Mouse (Mus musculus): ENCODE results near the gene Trip10.
A peak's percentile ranks its signal among the peaks of the same experiment; 100 is the strongest.

Gene Trip10

DNA sequence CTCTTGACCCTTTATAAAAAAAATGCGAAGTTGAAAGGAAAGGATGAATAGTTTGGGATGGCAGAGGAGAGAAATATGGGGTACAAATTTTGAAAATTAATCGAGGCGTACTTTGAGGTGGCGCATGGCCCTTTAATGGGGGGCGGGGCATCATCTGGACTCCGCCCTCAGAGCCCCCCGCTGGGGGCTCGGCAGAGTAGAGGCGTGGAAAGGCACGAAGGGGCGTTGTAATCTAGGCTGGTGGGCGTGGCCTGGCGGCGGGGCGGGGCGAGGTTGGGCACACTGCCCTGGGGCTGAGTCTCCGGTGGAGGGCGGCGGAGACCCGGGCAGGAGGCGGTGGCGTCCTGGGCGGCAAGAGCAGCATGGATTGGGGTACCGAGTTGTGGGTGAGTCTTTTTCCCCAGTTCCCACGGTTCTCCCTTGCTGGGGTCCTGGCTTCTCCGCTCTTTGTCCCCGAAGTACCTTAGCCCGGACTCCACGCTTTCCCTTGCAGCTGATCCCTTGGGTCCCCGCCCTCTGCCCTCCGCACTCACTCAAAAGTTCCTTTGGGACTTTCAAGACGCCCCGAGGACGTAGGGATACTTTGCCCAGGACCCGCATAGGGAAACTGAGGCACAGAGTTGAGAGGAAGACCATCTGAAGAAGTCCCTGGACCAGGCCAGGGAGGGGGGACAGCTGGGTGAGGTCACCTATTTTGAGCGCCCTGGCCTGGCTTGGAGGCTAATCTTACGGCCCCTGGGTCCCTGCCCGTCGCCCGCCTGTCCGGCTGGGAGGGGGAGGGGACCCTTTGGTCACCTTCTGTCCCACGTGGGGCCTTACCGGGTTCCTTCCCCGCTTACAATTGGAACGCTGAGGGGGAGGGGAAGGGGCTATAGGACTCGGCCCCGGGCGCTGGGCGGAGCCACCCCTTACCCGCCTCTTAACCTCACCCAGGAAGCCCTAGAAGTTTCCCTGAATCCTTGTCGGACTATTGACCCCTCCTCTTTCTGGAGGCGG lies at the start of gene Trip10:
Gene Trip10, plus strand, starts transcription at position 270 of the 996 bp plus-strand sequence.
- DNase-seq (ENCODE audit: extremely low read depth, low read depth) = peak; percentile 36

DNA sequence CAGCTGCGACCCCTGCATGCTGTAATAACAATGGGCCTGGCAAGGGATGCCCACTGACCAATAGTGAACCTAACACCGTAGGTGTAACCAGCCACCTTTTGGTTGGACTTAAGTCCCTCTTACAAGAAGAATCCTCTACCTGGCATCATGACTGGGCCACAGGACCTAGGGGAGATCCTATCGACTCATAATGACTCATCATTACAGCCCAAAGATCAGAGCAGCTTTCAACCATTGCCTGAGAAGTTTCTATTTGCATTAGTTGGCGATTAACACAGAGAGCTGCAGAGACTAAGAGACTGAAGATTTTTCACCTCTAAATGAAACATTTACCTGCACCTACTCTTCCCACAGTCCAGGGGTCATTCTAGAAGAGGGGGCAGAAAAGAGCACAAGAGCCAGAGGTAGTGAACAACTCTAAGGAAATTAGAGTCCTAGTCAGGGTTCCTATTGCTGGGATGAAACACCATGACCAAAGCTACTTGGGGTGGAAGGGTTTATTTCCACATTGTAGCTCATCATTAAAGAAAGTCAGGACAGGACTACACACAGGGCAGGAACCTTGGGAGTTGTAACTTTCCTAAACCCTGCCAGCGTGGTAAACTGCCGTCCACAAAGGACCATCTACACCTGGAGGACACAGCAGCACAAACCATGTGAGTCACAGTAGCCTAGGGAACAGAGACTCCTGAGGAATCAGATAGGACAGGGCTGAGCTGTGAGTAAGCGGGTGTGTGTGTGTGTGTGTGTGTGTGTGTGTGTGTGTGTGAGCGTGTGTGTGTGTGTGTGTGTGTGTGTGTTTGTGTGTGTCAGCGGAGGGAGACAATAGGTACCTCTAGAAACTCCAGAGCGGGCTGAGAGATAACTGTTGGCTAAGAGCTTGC lies 47.2 kb upstream of the Trip10 start:
- no peak for DNase-seq (ENCODE audit: extremely low read depth, low read depth)

DNA sequence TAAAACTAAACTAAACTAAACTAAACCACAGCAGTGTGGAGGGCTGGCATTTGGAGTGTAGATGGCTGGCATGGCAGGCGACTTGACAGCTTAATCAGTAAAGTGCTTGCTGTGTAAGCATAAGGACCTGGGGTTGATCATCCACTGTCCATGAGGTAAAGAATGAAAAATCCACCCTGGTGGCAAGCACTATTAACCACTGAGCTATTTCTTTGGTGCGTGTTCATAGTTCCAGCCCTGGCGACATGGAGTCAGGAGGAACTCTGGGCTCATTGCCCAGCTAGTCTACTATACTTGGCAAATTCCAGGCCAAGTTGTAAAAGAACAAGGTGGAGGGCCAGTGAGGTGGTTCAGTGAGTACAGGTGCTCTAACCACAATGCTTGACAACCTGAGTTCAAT lies 41.3 kb upstream of the Trip10 start:
- no peak for DNase-seq (ENCODE audit: extremely low read depth, low read depth)

DNA sequence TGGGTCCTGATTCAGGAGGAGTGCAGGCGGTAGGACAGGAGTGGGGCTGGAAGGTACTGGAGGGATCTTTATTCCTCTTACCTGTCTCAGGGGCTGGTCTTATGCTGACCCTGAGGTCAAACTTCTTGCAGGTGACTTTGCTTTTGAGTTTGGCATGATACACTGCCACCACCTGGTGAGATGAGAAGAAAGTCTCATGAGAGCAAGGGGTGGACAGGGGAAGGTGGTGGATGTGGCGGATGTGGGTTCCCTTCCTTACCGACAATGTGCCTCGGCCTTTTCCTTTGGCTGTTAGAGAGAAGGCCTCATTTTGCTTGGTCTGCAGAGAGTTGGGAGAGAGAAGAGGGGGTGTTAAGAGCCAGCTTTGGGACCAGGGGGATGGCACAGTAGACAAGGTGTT lies 39.9 kb upstream of the Trip10 start:
- no peak for DNase-seq (ENCODE audit: extremely low read depth, low read depth)

DNA sequence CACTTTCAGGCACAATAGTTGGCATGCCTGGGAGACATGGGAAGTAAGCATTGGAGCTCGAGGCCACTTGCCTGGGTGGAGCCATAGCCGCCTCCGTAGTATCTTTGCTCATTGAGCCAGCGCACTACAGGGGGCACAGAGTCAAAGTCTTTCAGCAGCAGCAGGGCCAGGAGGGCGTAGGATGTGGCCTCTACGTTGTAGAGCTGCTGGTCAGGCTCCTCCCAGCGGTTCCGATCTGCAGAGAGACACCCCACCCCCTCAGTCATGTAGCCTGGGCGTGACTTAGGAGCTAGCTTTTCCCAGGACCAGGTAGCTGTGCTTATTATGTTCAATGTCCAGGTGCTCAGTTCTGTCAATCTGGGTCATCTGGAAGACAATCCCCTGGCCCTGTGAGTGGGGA lies 37.8 kb upstream of the Trip10 start:
- no peak for DNase-seq (ENCODE audit: extremely low read depth, low read depth)

DNA sequence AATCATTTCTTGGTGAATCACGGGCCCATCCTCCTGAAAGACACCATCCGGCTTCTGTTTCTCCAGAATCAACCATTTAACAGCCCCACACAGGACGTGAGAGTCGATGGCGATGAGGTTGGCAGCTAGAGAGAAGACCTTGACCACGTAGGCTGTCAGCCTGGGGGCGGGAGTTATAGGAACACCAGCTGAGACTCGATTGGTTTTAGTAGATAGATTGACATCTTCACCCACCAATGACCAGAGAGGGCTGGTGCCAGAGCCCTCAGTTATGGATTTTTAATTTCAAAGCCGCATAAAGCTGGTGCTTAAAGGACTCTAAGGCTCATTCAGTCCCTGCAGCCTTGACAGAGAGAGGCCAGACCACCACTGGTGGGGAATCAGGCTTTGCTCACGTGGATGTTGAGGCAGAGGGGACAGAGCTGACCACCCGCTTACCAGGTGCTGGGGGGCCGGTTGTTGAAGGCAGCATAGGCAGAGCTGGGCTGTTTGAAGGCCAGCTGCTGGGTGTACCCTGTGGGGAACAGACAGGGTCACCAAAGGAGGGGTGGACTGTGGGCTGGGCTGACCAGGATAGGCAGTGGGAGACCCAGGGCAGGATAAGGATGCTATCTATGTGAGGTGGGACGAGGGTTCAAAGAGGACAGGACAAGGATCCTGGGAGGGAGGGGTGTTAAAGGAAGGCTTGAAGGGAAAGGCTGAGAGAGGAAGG lies 34.4 kb upstream of the Trip10 start:
- DNase-seq (ENCODE audit: extremely low read depth, low read depth) = peak; percentile 76

DNA sequence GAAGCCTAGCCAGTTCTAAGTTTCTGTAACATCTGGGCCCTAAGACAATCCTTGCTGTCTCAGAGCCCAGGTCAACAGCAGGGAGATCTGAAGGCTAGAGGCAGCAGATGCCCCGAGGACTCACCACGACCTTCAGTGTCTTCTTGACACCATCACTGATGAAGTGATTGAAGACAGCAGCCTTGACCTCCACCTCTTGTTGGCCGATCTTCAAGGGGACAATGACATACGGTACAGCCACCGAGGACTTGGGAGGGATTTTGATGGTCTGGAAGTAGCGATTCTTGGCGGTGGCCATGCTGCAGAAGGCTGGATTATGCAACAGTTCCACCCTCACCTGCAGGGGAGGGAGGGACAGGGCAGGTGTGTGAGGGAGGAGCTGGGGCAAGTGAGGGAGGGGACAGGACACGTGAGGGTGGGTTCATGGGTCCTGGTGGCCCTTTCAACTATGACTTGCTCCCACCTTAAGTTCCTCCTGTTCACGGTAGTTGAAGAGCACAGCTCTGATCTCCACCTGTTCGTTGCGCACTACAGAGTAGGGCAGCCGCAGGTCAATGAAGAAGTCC lies 30.8 kb upstream of the Trip10 start:
- no peak for DNase-seq (ENCODE audit: extremely low read depth, low read depth)

DNA sequence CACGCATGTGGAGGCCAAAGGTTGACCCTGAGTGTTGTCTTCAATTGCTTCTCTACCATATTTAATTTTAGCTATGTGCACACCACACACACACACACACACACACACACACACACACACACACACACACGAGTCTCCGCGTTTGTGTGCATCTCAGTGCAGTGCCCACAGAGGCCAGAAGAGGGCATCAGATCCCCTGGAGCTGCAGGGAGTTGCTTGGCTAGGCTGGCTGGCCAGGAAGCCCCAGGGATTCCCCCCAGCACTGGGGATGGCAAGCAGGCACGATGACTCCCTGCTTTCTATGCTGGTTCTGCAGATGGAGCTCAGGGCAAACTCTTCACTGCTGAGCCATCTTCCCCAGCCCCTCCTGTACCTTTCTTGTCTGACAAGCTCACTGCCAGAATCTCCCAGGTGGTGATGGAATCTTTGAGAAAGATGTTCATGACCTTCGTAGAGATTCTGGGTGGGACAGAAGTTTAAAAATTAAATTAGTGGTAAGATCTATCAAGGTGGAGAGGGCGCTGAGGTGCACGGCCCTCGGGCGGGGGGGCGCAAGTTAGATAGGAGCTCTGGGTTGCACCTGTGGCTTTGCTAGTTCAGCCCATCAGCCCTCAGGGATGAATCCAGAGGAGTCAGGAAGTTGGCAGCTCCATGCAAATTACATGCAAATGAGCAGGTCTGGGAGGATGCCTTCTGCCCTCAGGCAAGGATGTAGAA lies 29.9 kb upstream of the Trip10 start:
- DNase-seq (ENCODE audit: extremely low read depth, low read depth) = peak; percentile 31

DNA sequence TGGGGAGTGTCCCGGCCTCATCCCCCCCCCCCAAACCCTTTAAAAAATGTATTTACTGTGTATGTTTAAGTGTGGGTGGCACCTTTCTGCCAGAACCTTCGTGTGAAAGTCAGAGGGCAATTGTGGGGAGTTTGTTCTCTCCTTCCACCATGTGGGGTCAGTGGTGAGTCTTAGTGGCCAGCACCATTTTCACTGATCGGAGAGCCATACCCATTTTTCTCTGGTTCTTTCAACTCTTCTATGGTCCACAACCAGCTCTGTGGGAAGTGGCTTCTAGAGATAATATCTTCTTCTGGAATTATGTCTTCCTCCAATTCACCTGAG lies 29.4 kb upstream of the Trip10 start:
- peak; percentile 30 for DNase-seq (ENCODE audit: extremely low read depth, low read depth)

DNA sequence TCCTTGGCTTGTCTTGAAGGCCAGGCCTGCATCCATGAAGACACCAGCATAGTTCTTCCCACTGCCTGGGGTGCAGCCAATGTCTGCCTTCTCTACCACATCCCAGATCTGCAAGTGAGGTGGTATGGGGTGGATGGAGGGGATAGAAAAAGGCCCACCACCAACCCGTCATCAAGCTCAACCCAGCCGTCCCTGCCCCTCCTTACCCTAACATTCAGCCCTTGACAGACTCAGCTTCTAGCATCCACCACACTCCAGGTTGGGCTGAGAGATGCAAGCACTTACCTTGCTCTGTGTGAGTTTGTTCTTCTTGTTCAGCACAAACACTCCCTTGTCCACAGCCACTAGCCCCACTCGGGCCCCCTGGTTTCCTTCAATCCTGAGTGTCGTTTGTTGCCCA lies 27.3 kb upstream of the Trip10 start:
- no peak for DNase-seq (ENCODE audit: extremely low read depth, low read depth)

DNA sequence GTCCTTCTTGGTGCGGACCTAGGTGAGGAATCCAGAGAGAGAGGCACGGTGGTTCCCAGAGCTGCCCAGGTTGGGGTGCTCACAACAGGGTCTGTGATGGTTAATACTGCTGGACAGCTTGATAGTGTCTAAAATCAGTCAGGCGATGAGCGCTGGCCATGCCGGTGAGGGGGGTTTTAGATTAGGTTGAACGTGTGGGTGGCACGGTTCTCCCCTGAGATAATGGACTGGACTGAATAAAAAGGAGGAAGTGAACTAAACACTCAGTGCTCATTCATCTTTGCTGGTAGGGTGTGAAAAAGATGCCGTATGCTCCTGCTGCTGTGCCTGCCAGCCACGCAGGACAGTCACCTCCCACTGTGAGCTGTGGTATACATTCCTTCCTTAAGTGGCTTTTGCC lies 25.9 kb upstream of the Trip10 start:
- DNase-seq (ENCODE audit: extremely low read depth, low read depth) = peak; percentile 51

DNA sequence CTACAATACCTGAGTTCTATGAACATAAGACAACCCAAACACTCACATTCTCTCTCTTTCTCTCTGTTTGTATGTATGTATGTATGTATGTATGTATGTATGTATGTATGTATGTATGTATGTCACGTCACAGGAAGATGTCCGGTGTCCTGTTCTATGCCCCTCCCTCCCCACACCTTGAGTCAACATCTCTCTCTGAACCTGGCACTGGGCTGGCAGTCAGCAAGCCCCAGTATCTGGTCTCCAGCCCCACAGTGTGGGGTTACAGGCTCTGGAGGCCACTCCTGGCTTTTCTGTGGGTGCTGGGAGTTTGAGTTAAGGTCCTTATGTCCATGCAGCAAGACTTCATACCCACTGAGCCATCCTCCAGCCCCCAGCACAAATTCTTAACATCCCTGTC lies 21.8 kb upstream of the Trip10 start:
- no peak for DNase-seq (ENCODE audit: extremely low read depth, low read depth)

DNA sequence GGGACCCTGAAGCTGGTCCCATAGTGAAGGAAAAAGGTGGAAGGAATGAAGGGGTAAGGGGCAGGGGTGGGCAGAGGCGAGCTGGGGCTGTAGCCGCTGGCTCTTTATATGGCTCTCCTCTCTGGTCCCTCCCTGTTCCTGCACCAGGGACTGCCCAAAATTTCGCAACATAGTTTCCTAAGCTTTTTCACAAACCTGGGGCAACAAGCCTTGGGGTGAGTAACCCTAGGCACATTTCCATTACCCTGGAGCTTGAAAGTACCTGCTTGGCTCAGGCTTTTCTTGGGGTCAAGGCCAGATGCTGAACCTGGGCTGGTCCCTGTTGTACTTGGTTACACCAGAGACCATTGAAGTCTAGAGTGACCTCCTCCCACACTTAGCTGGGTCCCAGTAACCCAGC lies 21.2 kb upstream of the Trip10 start, which contains the start of gene C3:
Gene C3, minus strand, starts transcription at position 123 of the 400 bp plus-strand sequence.
- DNase-seq (ENCODE audit: extremely low read depth, low read depth) = no peak

DNA sequence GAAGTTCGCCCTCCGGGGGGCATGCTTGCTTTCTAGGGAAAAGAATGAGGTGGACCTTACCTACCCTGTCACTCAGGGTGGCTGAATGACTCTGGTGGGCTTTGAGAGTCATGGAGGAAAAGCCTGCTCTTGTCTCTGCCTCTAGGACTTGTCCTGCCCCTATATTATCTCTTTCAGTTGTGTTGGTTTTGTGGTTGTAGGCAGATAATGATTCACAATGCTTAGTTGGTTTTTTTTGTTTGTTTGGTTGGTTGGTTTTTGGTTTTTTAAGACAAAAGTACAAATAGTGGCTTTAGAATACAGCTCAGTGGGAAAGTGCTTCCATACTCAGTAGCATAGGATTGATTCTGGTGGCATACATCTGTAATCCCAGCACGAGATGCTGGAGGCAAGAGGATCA lies 20.4 kb upstream of the Trip10 start:
- DNase-seq (ENCODE audit: extremely low read depth, low read depth) = no peak

DNA sequence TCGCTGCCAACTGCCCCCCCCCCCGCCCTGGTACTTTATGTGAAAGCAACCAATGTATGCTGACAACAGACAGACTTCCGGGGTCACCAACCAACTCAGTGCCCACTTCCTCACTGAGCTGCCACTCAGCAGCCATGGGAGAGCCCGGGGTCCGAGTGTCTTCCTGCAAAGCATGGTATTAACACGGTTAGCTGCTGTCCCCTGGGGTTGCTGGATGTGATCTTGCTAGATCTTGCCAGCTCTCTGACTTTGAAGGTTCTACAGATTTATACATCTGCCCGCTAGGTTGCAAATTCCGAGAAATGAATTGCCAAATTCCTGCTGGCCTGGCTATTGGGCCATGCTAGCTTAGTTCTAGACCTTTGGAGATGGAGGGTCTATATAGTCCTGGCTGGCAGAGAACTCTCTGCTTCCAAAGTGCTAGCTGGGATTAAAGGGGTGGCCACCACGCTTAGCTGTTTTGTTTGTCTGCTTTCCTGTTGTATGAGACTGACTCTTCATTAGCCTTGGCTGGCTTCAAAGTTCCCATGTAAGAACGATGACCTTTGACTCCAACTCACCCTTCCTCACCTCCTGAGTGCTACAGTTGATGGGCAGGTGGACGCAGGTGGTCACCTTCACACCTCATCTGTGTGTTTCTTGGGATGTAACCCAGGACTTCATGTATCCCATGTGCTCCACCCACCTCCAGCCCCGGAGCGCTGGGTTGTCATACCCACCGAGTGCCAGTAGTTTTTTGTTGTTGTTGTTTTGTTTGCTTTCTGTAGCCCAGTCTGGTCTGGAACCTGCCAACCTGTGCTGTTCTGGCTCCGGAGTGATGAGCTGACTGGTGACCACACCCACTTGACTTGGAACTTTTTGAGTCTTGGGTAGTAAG lies 19.2 kb upstream of the Trip10 start:
- no peak for DNase-seq (ENCODE audit: extremely low read depth, low read depth)

DNA sequence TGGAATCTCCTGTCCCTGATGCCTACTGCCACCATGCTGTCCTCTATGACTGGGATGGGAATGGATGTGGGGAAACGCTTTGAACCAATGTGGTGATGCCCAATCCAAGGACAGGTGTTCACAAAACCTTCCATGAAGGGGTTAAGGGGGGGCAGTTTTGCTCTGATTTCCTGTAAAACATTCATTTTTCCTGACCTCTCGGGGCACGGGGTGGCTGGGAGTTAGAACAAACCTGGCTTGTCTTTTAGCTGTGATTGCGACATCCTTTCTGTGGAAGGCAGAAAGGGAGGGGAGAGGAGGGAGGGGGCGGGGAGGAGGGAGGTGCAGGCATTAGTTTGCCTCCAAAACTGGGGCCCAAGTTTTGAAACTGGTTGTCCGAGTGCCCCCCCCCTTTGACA lies 18.5 kb upstream of the Trip10 start:
- no peak for DNase-seq (ENCODE audit: extremely low read depth, low read depth)

DNA sequence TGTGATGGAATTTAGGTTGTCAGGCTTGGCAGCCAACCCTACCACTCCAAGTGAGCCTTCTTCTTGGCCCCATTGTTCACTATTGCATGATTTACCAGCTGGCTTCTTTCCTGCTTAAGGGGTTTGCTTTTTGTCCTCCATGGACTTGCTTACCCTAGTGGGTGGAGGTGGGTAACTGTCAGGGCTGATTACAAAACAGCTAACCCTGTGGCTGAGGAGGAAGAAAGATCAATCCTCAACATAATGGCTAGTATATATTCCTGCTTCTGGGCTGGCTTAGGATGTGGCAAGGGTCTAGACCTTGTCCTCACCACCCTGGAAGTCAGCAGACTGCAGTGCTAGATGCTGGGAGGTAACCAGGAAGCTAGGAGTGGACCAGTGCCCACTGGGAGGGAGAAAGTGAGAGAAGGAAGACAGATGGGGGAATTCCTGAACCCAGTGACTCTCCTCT lies 17.9 kb upstream of the Trip10 start:
- no peak for DNase-seq (ENCODE audit: extremely low read depth, low read depth)

DNA sequence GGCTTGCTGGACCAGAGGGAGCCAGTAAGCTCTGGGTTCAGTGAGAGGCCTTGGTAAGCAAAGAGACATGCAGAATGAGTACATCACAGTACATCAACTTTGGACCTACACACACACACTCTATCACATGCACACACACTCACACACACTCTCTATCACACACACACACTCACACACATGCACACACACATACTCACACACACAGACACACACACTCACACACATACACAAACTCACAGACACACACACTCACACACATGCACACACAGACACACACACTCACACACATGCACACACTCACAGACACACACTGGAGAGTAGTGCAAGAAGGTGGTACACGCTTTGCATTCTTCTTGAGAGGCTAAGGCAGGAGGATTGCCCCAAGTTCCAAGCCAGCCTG lies 17.1 kb upstream of the Trip10 start:
- no peak for DNase-seq (ENCODE audit: extremely low read depth, low read depth)

DNA sequence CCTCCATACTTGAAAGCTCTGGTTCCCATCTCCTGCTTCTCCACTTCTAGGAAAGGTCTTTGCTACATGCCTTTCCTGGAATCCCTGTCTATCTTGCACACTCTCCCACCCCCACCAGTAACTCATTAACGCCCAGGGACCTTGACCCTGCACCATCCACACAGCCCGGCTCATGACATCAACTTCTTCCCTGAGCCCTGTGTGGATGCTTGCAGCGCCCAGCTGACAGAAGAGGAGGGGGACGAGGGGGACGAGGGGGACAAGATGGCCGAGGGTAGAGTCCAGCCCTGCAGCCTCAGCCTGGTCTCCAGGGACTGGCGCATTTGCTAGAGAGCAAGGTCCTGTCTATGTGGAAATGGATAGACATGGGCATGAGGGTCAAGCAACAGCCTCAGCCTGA lies 16.2 kb upstream of the Trip10 start:
- no peak for DNase-seq (ENCODE audit: extremely low read depth, low read depth)

Data from MEL-GATA-1-ER (cell line).